Mouse (Mus musculus): ENCODE results near the gene Cotl1. TPM values are rescaled to one million over a fixed set of nuclear protein-coding genes. Genes with fewer than 3 reads are reported as not detected.

Cotl1 gene
- polyA plus RNA-seq, 1 experiment = 81.5 TPM

DNA sequence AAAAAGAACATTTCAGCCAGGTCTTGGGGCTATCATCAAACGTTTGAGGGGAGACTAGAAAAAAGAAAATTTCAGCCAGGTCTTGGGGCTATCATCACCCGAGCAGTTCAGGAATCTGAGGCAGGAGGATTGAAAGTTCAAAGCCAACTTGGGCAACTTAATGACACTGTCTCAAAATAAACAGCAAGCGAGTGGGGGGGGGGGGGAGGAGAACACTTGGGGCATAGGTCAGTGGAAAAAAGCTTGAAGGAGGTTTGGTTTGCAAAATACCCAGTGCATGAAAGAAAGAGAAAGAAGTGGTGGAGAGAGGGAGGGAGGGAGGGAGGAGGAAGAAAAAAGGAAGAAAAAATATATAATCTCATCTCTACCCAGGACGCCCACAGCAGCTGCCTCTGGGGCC is 53.0 kb downstream of the Cotl1 start:
- DNase-seq (ENCODE audit: low read depth) = no peak

DNA sequence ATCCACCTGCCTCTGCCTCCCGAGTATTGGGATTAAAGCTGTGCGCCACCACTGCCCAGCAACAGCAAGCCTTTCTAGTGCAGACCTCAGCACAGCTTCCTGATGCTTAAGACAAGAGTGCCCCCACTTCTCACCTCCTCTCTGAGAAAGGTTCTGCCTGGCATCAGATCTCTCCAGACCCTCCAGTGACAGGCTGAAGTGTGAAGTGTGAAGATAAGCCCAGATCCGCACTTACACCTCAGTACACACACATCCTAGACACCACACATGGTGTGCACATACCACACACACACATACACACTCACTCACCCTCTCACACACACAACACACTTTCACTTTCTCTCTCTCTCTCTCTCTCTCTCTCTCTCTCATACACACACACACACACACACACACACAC is 53.5 kb downstream of the Cotl1 start:
- no peak for DNase-seq (ENCODE audit: low read depth)

DNA sequence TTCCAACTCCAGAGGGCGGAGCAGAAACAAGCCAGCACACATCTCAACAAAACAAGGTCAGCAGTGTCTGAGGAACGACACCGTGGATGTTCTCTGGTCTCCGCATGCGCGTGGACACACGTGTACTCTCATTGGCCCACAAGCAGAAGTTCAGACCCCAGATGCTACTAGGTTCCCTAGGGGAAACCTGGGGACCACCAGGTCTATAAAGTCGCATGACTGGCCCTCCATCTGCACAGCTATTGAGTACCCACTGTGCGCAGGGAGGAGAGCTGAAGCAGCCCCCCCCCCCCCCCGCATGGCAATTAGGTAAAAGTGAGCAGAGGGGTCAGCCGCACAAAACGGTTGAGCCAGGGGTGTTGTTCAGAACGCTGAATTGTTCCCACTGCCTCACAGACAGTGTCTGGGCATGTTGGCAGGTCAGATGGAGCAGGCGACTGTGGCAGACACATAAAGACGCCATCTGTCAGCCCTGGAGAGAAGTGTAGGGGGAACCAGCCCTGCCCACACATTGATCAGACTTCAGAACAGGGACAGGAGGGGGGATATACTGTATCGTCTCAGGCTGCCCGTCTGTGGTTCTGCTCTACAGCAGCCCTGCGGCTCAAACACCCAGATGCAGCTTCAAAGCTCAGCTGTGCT is 54.5 kb downstream of the Cotl1 start:
- no peak for DNase-seq (ENCODE audit: low read depth)

DNA sequence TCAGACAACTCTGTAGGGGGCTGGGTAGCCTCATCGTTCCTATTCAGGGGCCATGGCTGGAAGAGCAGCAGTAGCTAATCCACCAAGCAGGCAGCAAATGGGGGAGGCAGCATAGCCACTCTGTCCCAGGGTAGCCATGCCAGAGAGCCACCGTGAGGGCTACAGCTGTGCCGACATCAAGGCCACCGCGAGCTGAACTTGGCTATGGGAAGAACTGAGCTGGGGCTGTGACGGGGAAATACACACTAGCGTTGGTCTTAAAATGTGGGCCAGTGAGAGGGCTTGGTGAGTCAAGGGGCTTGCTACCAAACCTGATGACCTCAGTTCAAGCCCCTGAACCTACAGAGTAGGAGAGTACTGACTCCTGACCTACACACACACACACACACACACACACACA is 55.7 kb downstream of the Cotl1 start:
- no peak for DNase-seq (ENCODE audit: low read depth)

DNA sequence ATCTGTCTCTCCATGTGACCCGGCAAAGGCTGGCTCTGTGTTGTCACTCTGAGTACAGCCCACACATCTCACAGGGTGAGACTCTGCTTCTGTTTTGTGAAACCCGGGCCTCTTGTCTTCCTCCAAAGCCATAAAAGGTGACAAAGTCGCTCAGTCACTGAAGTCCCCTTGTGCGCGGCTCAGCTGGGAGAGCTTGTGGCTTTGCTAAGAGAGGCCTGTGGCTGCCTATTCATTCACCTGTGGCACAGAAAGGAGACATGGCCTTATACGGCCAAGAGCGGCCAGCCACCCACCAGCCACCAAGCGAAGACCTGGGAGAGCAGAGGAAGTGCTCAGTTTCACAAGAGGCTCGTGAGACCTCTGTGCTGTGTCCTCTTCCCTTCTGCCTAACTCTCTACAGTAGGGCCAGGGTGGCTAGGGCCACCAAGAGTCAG is 56.2 kb downstream of the Cotl1 start:
- DNase-seq (ENCODE audit: low read depth) = no peak

DNA sequence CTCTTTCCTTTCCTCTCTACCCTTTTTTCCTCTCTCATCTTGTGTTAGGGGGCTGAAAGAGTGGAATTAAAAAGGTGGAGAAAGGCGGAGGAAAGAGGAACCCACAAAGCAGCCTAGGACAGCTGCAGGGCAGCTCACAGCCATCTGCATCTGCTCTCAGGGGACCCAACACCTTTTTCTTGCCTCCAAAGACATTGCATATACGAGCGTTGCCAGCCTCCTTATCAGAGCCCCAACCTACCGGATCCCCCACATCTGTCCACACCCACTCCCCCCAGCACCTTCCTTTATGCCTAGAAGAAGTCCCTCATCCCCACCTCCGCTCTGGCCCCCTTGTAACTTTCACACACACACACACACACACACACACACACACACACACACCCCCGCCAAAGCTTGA is 56.8 kb downstream of the Cotl1 start:
- DNase-seq (ENCODE audit: low read depth) = no peak

DNA sequence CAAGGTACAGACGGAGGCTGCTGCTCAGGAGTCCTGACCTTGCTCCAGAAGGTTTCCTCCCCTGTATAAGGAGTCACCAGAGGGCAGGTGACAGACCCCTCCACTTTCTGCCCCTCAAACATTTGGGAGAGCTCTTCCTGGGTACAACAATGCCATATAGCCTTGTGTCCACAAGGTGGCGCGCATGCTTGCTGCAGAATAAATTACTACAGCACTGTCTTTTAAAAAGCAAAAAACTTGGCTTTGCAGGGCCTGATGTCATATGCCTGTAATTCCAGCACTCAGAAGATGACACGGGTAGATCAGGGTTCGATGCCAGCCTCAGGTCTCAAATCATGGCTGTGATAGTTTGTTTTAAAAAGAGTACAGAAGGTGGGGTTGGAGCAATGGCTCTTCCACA is 57.6 kb downstream of the Cotl1 start:
- no peak for DNase-seq (ENCODE audit: low read depth)

DNA sequence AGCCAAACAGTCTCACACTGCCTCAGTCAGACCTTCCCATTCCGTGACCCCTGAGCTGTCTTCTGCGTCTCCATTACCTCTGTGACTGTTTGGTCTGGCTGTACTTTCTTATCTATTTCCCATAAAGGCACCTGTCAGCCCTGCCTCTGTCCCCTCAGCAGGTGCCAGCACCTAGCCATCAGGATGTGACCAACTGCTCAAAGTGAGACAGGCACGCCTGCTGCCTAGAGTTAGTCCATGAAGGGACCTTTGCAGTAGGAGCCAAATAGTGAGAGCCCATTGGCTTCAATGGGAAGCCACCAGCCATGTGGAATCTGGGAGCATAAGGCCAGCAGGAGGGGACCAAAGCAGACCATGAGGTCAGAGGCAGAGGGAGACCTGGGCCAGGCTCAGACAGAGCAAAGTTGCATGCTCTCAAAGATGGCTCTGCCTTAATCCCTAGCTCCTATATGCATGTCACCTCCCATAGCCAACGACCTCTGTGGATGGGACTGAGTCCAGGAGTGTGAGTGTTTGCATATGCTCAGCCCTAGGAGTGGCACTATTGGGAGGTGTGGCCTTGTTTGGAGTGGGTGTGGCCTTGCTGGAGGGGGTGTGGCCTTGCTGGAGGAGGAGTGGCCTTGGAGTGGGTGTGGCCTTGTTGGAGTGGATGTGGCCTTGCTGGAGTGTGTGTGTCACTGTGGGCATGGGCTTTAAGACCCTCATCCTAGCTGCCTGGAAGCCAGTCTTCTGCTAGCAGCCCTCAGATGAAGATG is 59.1 kb downstream of the Cotl1 start:
- no peak for DNase-seq (ENCODE audit: low read depth)

DNA sequence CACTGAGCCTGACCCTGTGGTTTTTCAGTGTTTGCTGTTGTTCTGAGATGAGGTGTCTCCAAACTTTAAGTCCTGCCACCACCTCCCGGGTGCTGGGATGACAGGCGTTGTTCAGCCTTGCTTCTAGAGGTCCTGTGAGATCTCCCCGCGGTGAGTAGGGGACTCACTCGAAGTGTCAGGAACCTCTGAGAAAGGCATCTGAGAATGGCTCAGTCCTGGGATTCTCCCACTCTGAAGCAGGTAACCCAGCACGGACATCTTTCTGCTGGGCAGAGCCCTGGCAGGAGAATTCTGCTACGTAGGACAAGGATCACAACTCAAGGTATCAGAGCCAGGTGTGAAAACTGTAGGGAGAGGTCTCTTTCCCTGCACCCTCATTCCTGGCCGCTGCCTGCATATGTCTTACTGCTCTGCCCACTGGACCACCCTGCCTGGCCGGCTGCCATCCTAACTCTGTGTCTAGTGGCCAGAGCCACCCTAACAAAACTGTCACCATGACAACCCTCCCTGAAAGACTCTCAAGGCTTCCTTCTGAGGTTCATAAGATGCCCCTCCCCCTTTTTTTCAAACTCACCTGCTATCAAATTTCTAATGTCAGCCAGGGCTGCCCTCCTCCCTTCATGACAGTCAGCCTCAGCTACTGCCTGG is 59.8 kb downstream of the Cotl1 start:
- DNase-seq (ENCODE audit: low read depth) = no peak

DNA sequence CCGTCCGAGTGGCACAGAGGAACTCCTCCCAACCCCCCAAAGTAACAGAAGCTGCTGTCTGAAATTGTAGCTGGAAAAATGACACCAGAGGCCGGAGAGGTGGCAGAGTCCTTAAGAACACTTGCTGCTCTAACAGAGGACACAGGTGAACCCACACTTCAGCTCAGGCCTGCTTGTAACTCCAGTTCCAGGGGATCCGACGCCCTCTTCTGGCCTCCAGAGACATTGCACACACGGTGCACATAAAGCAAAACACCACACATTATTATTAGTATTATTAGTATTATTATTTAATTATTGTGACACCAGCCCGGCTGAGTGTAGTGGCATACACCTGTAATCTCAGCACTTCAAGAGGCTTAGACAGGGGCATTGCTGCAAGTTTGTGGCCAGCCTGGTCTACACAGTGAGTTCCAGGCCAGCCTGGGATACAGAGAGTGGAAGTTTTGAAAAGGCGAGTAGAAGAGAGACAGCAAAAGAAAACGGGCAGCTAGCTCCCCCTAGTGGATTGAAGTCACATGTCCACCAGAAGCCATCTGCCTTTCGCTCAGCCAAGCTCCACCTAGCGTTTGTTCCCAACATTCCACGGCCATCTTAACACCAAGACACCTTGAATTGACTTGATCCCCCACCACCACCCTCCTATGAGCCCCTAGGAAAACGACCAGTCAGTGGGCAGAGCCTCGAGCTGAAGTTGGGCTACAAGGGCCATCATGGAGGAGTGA is 61.2 kb downstream of the Cotl1 start:
- DNase-seq (ENCODE audit: low read depth) = no peak

DNA sequence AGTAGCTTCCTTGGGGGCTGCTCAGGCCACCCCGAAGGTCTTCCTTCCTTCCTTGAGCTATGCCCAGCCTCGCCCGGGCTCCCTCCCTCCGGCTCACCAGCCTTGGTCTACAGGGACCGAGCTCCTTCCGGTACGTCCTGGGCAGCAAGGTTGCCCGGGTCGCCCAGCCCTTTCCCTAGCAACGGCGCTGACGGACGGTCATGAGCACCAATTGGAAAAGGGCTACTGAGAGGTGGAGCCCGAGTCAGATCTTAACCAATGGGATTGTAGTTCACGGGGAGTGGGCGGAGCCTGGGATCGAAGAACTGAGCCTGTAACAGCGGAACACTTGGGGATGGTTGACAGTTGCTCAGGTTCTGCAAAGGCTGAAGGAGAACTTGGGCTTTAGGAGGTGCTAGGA is 62.1 kb downstream of the Cotl1 start, which contains the start of gene Tldc1:
Tldc1 (minus strand) TSS at position 154 of the 400 bp plus-strand sequence.
- DNase-seq (ENCODE audit: low read depth) = peak; percentile 88

DNA sequence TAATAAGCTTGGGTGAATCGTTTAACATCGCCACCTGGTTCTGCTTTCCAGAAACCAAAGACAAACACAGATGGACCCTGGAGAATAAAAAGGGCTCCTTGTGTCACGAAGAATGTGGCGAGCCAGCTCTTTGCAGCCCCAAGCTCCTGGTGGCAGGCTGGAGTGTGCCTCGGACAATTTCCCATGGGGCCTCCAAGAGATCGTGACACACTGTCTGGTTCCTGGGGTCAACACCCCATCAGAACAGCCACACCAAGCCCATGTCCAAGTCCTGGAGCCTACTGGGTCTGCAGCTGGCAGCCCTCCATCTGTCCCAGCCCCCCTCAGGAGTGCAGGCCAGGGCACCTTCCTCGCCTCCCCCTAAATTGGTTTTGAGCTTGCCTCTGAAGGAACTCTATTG is 62.6 kb downstream of the Cotl1 start:
- no peak for DNase-seq (ENCODE audit: low read depth)

DNA sequence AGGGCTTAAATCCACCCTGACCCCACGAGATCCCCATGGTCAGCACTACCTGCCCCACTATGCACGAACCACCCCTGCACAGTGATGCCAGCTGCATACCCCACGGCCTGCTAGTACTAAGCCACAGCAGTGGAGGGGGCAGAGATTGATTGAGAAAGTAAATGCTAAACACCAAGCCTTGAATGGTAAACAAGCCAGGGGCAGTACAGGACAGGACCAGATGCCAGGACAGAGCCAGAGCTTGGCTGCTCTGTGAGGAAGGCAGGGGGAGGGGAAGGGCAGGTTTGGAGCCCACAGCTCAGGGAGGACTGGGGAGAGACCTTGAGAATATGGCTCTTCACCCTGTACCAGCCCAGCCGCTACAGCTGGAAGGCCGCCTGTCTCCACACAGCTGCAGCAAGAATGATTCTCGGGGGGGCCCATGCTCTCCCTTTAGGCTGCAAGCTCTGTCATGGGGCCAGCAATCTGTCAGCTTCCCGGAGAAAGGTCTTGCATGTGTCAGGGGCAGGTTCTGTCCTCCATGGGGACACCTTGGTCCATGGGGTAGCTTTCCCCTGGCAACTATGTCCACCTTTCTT is 63.6 kb downstream of the Cotl1 start:
- no peak for DNase-seq (ENCODE audit: low read depth)

DNA sequence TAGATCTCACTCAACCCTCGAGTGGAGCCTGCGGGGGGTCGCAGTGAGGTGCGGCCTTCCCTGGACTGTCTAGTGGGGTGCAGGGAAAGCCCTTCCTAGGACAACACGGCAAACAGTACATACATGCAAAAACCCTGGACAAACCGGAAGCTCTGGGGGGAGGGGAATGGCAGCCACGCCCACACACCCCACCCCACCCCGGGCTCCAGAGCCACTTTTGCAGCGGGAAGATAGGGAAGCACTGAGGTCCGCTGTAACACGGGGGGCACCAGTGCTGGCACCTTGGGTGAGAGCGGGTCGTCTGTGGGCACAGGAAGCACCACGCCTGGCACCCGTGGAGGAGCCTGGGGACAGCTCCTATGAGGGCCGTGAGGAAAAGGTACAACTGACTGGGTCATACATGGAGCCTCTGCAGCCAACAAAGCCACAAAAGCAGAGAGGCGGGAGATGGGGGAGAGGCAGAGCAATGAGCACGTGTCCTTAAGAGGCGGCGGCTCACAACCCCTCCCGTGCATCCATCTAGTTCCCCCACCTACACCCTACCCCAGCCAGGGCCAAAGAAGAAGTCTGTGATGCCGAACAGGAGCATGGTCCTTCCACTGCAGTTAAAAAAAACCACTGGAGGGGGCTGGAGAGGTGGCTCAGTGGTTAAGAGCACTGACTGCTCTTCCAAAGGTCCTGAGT is 74.4 kb downstream of the Cotl1 start:
- no peak for DNase-seq (ENCODE audit: low read depth)

DNA sequence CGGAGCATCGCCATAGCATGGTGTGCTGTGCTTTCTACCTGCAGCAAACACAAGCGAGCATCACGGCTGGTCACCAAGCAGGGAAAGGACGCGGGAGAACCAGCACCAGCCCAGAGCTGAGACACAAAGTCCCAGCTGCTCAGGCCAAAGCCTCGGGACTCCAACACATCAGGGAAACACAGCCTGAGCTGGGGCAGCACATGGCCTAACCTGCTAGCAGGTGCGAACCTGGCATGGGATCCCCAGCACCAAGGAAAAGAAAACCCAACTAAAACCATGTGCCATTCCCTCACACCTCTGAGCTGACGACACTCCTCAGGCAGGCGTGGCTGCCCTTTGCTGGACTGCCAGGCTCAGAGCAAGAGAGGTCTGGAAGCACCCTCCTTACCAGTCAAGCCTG is 75.0 kb downstream of the Cotl1 start:
- DNase-seq (ENCODE audit: low read depth) = no peak

DNA sequence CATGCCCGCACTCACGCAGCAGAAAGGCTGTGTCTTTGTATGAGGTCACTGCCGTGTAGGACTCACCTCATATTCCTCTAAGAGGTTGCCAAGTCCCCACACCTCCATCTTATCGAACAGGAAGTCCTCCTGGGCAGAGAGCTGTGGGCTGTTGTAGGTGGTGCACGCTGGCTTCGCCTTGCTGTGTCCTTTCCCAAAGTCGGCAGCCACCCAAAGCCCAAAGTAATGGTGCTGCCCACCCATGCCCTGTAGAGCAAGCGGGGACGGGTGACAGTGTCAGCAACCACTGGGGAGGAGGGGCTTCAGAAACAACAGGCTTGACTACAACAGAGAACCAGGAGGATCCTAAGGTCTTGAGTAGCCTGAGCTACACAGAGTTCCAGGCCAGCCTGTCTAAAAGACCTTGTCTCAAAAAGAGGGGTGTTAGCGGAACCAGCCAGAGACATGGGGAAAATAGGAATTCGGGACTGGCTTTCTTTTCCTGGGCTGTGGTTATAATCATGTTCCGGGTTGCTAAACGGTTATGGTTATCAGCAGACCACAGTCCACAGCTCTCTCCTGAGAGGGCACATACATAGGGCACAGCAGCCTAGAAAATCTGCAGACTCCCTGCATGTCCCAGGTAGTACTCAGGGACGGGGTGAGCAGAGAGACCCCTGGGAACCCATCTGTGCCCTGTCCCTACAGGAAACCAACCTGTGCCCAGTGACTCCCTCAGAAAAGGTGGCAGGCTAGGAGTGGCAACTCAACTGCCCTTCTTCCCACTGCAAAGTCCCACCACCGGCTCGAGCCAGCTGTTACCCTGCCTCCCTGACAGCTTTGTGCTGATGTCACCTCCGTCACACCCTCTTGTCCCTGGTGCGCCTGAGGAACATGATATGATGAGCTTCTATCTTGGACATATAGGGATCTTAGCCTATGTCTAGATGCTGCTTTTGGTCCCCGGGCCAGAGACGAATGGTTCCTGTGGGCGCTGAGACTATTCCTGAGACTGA is 77.8 kb downstream of the Cotl1 start:
- DNase-seq (ENCODE audit: low read depth) = no peak

DNA sequence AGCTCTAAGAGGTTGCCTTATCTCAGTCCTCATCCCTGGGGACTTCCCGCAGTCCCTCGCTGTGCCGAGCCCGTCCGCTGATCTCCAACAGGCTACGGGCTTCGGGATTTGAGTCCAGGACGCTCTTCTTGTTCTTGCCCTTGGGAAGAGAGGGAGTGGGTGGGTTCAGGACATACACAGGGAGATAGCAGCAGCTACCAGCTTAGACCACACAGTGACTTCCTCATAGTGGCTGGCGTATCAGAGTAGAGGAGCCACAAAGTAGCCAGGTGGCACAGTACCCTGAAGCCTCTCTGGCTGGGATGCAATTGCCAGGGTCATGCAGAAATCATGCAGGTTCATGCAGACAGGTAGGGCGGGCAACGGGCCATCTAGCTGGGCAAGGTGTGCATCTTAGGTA is 78.7 kb downstream of the Cotl1 start:
- DNase-seq (ENCODE audit: low read depth) = no peak
